Comparison of ENCODE assay signal across 10 mouse cellular contexts in genomic region chr4:97779003-97779930, GRCm38 (mm10). TPM values are rescaled to one million over a fixed set of nuclear protein-coding genes. Genes with fewer than 3 reads are reported as not detected.
A peak's percentile ranks its signal among the peaks of the same experiment; 100 is the strongest.
DNase-seq lines count a peak whose midpoint lies in the region; ATAC-seq and TF ChIP-seq lines count a peak whose summit lies in the region.
"Had no signal": no experiment of that assay in that cellular context is flagged by ENCODE, and none has a peak within 500 bp of the region (broad histone marks: within the 10 kb centered on the region; RNA-seq: fewer than 3 reads in every experiment).

No protein-coding gene starts in this region.

- no peak for TF ChIP-seq CTCF in thymus, adult 2 months (IDR thresholded peaks at IDR 0.05; ENCODE audit: borderline replicate concordance, control insufficient read depth, extremely low read depth, insufficient read depth, low read length, poor library complexity)

- no peak for DNase-seq in heart, postnatal 4 days
- peak; percentile 49 for DNase-seq in embryo, embryonic 11 days
- no peak for DNase-seq in hindbrain, embryonic 14.5 days (ENCODE audit: low spot score)
- no peak for DNase-seq in thymus, adult 2 months
- no peak for DNase-seq in ovary, postnatal 36 days (ENCODE audit: low spot score)
- no peak for DNase-seq in thymus, adult 18-20 months

- peaks cover 14% of the 10 kb centered on the region; the same call in 1 of the 2 replicates for H3K36me3 ChIP-seq in heart, embryonic 11.5 days (ENCODE audit: control insufficient read depth, insufficient read depth, low read length)
- H3K36me3 ChIP-seq in hindbrain, embryonic 14.5 days (replicated peaks; ENCODE audit: control insufficient read depth, insufficient read depth), result peaks cover 11% of the 10 kb centered on the region
- H3K36me3 ChIP-seq in midbrain, embryonic 15.5 days (replicated peaks), result no peaks in the 10 kb centered on the region
- no peaks in the 10 kb centered on the region for H3K36me3 ChIP-seq in thymus, adult 2 months (ENCODE audit: control insufficient read depth, insufficient read depth, low read length)

- no peak for TF ChIP-seq POLR2A in thymus, adult 2 months (IDR thresholded peaks at IDR 0.05; ENCODE audit: control insufficient read depth, extremely low read depth, insufficient read depth, low read length, poor library complexity)

- peak overlapping the region; percentile 99 for H3K9ac ChIP-seq in heart, embryonic 11.5 days (ENCODE audit: low read depth, low read length)
- peak overlapping the region; percentile 93 for H3K9ac ChIP-seq in hindbrain, embryonic 14.5 days
- H3K9ac ChIP-seq in midbrain, embryonic 15.5 days, result peak overlapping the region; percentile 73; the same call in 1 of the 2 replicates

- peaks cover 14% of the 10 kb centered on the region for H3K4me1 ChIP-seq in heart, embryonic 11.5 days (ENCODE audit: control insufficient read depth, insufficient read depth, low read length)
- 0 out of 2 replicates have a peak, but pooled peaks cover 7% of the 10 kb centered on the region for H3K4me1 ChIP-seq in hindbrain, embryonic 14.5 days (replicated peaks; ENCODE audit: control insufficient read depth, insufficient read depth, low read length)
- peaks cover 17% of the 10 kb centered on the region; the same call in 1 of the 2 replicates for H3K4me1 ChIP-seq in midbrain, embryonic 15.5 days
- H3K4me1 ChIP-seq in thymus, adult 2 months (replicated peaks; ENCODE audit: control insufficient read depth, insufficient read depth, low read length), result peaks cover 16% of the 10 kb centered on the region

- no peaks in the 10 kb centered on the region; the same call in 1 of the 2 replicates for H3K27me3 ChIP-seq in heart, embryonic 11.5 days (ENCODE audit: control insufficient read depth, insufficient read depth, low read length)
- H3K27me3 ChIP-seq in hindbrain, embryonic 14.5 days (ENCODE audit: control insufficient read depth, insufficient read depth, low read length), result peaks cover 25% of the 10 kb centered on the region; the same call in 1 of the 2 replicates
- peaks cover 14% of the 10 kb centered on the region for H3K27me3 ChIP-seq in midbrain, embryonic 15.5 days (replicated peaks)
- peaks cover 14% of the 10 kb centered on the region for H3K27me3 ChIP-seq in thymus, adult 2 months (ENCODE audit: control insufficient read depth, insufficient read depth, low read length)

- ATAC-seq in heart, embryonic 11.5 days (replicated peaks; ENCODE audit: insufficient number of reproducible peaks, low FRiP score, low TSS enrichment), result no peak
- ATAC-seq in hindbrain, embryonic 14.5 days (ENCODE audit: low FRiP score), result no peak
- ATAC-seq in midbrain, embryonic 15.5 days (replicated peaks), result no peak

- peak overlapping the region; percentile 71 for H3K4me2 ChIP-seq in heart, embryonic 11.5 days
- peak overlapping the region; percentile 92 for H3K4me2 ChIP-seq in hindbrain, embryonic 14.5 days (replicated peaks)
- H3K4me2 ChIP-seq in midbrain, embryonic 15.5 days, result peak overlapping the region; percentile 98

- H3K27ac ChIP-seq in heart, embryonic 11.5 days (ENCODE audit: low read depth, low read length), result peak overlapping the region; percentile 96
- peak overlapping the region; percentile 92 for H3K27ac ChIP-seq in hindbrain, embryonic 14.5 days
- H3K27ac ChIP-seq in midbrain, embryonic 15.5 days, result peak overlapping the region; percentile 78
- H3K27ac ChIP-seq in thymus, adult 2 months (ENCODE audit: control insufficient read depth, insufficient read depth, low read length), result no peak overlapping the region

- no peaks in the 10 kb centered on the region for H3K9me3 ChIP-seq in heart, embryonic 11.5 days (replicated peaks; ENCODE audit: control insufficient read depth, low read length)
- no peaks in the 10 kb centered on the region for H3K9me3 ChIP-seq in hindbrain, embryonic 14.5 days (ENCODE audit: control insufficient read depth, low read length)
- no peaks in the 10 kb centered on the region for H3K9me3 ChIP-seq in midbrain, embryonic 15.5 days

- 11% methylated on average over 18 of the region's 18 CpGs for WGBS in heart, embryonic 11.5 days (ENCODE audit: insufficient replicate concordance)
- 7% methylated on average over 18 of the region's 18 CpGs for WGBS in hindbrain, embryonic 14.5 days
- WGBS in midbrain, embryonic 15.5 days, result 9% methylated on average over 18 of the region's 18 CpGs
- WGBS in thymus, adult 2 months, result 76% methylated on average over 18 of the region's 18 CpGs

- peak overlapping the region; percentile 97 for H3K4me3 ChIP-seq in heart, embryonic 11.5 days (ENCODE audit: low read depth, low read length)
- peak overlapping the region; percentile 88 for H3K4me3 ChIP-seq in hindbrain, embryonic 14.5 days (replicated peaks; ENCODE audit: low read length)
- H3K4me3 ChIP-seq in midbrain, embryonic 15.5 days, result peak overlapping the region; percentile 86
- H3K4me3 ChIP-seq in thymus, adult 2 months (ENCODE audit: control insufficient read depth, insufficient read depth, low read length), result no peak overlapping the region

RNA-seq across cellular contexts. Expression of gene E130114P18Rik, which starts 1.4 kb away (rescaled TPM):
- polyA plus RNA-seq in heart, embryonic 11.5 days (2014; fragmentation: Nextera tagmentation; extraction: Ambion mirVana), result 0.72 and 0.73 TPM in 2 replicates
- total RNA-seq in heart, postnatal 4 days (2021), result not detected
- 26.3 and 28.0 TPM in 2 replicates for polyA plus RNA-seq in hindbrain, embryonic 14.5 days (2014; fragmentation: Nextera tagmentation; extraction: Ambion mirVana)
- polyA plus RNA-seq in midbrain, embryonic 15.5 days (2015; fragmentation: Nextera tagmentation; extraction: Ambion mirVana), result 12.7 and 13.7 TPM in 2 replicates
- polyA plus RNA-seq in thymus, adult 2 months (2012; rRNA removed), result 0.09 TPM in 1 of 2 replicates, not detected in the other
- total RNA-seq: ES-E14 had no signal
- polyA plus RNA-seq: large intestine, adult 2 months had no signal

RNA-seq across cellular contexts. Expression of gene Nfia, which starts 6.7 kb away (rescaled TPM):
- 27.5 and 33.7 TPM in 2 replicates for polyA plus RNA-seq in heart, embryonic 11.5 days (2014; fragmentation: Nextera tagmentation; extraction: Ambion mirVana)
- total RNA-seq in heart, postnatal 4 days (2021), result 100 to 1,000 TPM; 206 to 217 TPM
- polyA plus RNA-seq in hindbrain, embryonic 14.5 days (2014; fragmentation: Nextera tagmentation; extraction: Ambion mirVana), result 47.8 and 49.2 TPM in 2 replicates
- 26.5 and 27.8 TPM in 2 replicates for polyA plus RNA-seq in midbrain, embryonic 15.5 days (2015; fragmentation: Nextera tagmentation; extraction: Ambion mirVana)
- 26.4 and 33.6 TPM in 2 replicates for polyA plus RNA-seq in thymus, adult 2 months (2012; rRNA removed)
